Mouse (Mus musculus) neural tube, embryonic 11.5 days (tissue): Measurements from ENCODE around the gene Tmem189. TPM values are rescaled to one million over a fixed set of nuclear protein-coding genes. Genes with fewer than 3 reads are reported as not detected.
A peak's percentile ranks its signal among the peaks of the same experiment; 100 is the strongest.

ENCODE experiments used
- ATAC-seq: fragments of 200-750 bp; cut with Nextera tagmentation; 2 replicates; pipeline ENCODE4 v1.8.0; 2017; ENCODE audit warnings: moderate number of reproducible peaks, mild to moderate bottlenecking, moderate TSS enrichment, moderate library complexity; ENCODE audit not compliant: insufficient read depth, low FRiP score, low TSS enrichment
- DNase-seq: peaks from one replicate; pipeline ENCODE4 v3.0.0-alpha.2; 2015; ENCODE audit warnings: low spot score
- H3K27ac ChIP-seq: fragments of 300-500 bp; sonication (generic); 2 replicates; pipeline ENCODE4 v1.5.1; 2014; ENCODE audit warnings: low read depth, mild to moderate bottlenecking, low read length
- H3K27me3 ChIP-seq: fragments of 300-500 bp; sonication (generic); 2 replicates; pipeline ENCODE4 v1.6.1; 2014; ENCODE audit warnings: mild to moderate bottlenecking, low read length, mixed read lengths; ENCODE audit not compliant: control insufficient read depth, insufficient read depth
- H3K36me3 ChIP-seq: fragments of 300-500 bp; sonication (generic); 2 replicates; pipeline ENCODE4 v1.6.1; 2014; ENCODE audit warnings: mild to moderate bottlenecking, low read length, moderate library complexity, mixed read lengths; ENCODE audit not compliant: control insufficient read depth, insufficient read depth
- H3K4me1 ChIP-seq: fragments of 300-500 bp; sonication (generic); 2 replicates; pipeline ENCODE4 v1.6.1; 2014; ENCODE audit warnings: low read length, mixed read lengths; ENCODE audit not compliant: control insufficient read depth, insufficient read depth
- H3K4me2 ChIP-seq: fragments of 300-500 bp; sonication (generic); 2 replicates; pipeline ENCODE4 v1.6.1; 2014; ENCODE audit warnings: low read depth, mild to moderate bottlenecking, moderate library complexity
- H3K4me3 ChIP-seq: fragments of 300-500 bp; sonication (generic); 2 replicates; pipeline ENCODE4 v1.5.1; 2014; ENCODE audit warnings: low read depth, low read length
- H3K9ac ChIP-seq: fragments of 300-500 bp; sonication (generic); 2 replicates; pipeline ENCODE4 v1.6.1; 2014; ENCODE audit warnings: mild to moderate bottlenecking, low read length
- H3K9me3 ChIP-seq: fragments of 300-500 bp; sonication (generic); 2 replicates; pipeline ENCODE4 v1.6.1; 2016; ENCODE audit warnings: low read length; ENCODE audit not compliant: control insufficient read depth
- WGBS: fragments of 180-500 bp; shearing (Covaris S2); extraction: QIAGEN DNeasy Blood & Tissue Kit; methylation state at CpG from one replicate; pipeline ENCODE4 v1.1.7; 2014; 5-methylcytosine and 5-hydroxymethylcytosine counted together
- polyA plus RNA-seq: library from polyadenylated mRNA; unstranded; fragments of >200 nt; fragmentation: Nextera tagmentation; extraction: Ambion mirVana; gene quantifications from 2 replicates; pipeline ENCODE4 v1.2.1, GENCODE M21; 2014

The Tmem189 gene
- polyA plus RNA-seq, 1 experiment from 2014 or later: 40.4 TPM

- Histone ChIP-seq H3K4me2 (no peak overlapping the region), H3K36me3 (no peaks in the 10 kb centered on the region), H3K9me3 (no peaks in the 10 kb centered on the region), H3K4me1 (no peaks in the 10 kb centered on the region), H3K4me3 (no peak overlapping the region), H3K27ac (no peak overlapping the region), H3K9ac (no peak overlapping the region), H3K27me3 (0 out of 2 replicates have a peak, but pooled peaks cover 4% of the 10 kb centered on the region)
- ATAC-seq (no peak), DNase-seq (peak; percentile 47)
- 57% methylated on average over 5 of the region's 5 CpGs for WGBS
Observed at GRCm38 (mm10) chr2:167680657-167681056, 9.0 kb downstream of the Tmem189 start.

- Histone ChIP-seq H3K4me3 (no peak overlapping the region), H3K4me2 (no peak overlapping the region), H3K9me3 (no peaks in the 10 kb centered on the region), H3K4me1 (no peaks in the 10 kb centered on the region), H3K9ac (no peak overlapping the region), H3K27me3 (no peaks in the 10 kb centered on the region), H3K27ac (no peak overlapping the region), H3K36me3 (no peaks in the 10 kb centered on the region)
- DNase-seq: peak; percentile 86
- ATAC-seq: peak; percentile 84
- 1% methylated on average over 13 of the region's 13 CpGs for WGBS
Observed at GRCm38 (mm10) chr2:167679902-167680430, 9.7 kb downstream of the Tmem189 start.

- Histone ChIP-seq H3K27ac (no peak overlapping the region), H3K9me3 (no peaks in the 10 kb centered on the region), H3K4me2 (no peak overlapping the region), H3K36me3 (no peaks in the 10 kb centered on the region), H3K27me3 (no peaks in the 10 kb centered on the region), H3K9ac (no peak overlapping the region), H3K4me3 (no peak overlapping the region), H3K4me1 (no peaks in the 10 kb centered on the region)
- WGBS: 48% methylated on average over 5 of the region's 5 CpGs
- DNase-seq (no peak), ATAC-seq (no peak)
Observed at GRCm38 (mm10) chr2:167678600-167678999, 11.0 kb downstream of the Tmem189 start.

- no peak overlapping the region for H3K27ac ChIP-seq
- peak; percentile 46 for DNase-seq
- 41% methylated on average over 14 of the region's 14 CpGs for WGBS
Observed at GRCm38 (mm10) chr2:167675120-167675909, 14.3 kb downstream of the Tmem189 start.

GRCm38 (mm10) chr2:167672212-167672685 lies 17.4 kb downstream of the Tmem189 start:
- peak; percentile 51 for DNase-seq
- ATAC-seq: no peak; the same call in 1 of the 2 replicates
- Histone ChIP-seq H3K27me3 (no peaks in the 10 kb centered on the region), H3K4me1 (no peaks in the 10 kb centered on the region), H3K9me3 (no peaks in the 10 kb centered on the region), H3K9ac (no peak overlapping the region), H3K4me3 (no peak overlapping the region), H3K4me2 (no peak overlapping the region), H3K36me3 (no peaks in the 10 kb centered on the region), H3K27ac (0 out of 2 replicates have a peak overlapping the region, but pooled peaks have one; percentile 8)
- 27% methylated on average over 13 of the region's 13 CpGs for WGBS

More at GRCm38 (mm10) chr2:167675120-167675909, 14.3 kb downstream of the Tmem189 start:
- Histone ChIP-seq H3K9ac (no peak overlapping the region), H3K4me2 (no peak overlapping the region), H3K4me3 (no peak overlapping the region), H3K9me3 (no peaks in the 10 kb centered on the region), H3K27me3 (no peaks in the 10 kb centered on the region), H3K36me3 (no peaks in the 10 kb centered on the region), H3K4me1 (no peaks in the 10 kb centered on the region)
- no peak for ATAC-seq

GRCm38 (mm10) chr2:167671101-167671633 lies 18.5 kb downstream of the Tmem189 start:
- ATAC-seq (no peak), DNase-seq (no peak)
- no peak overlapping the region for H3K9ac ChIP-seq
- no peak overlapping the region for H3K4me2 ChIP-seq
- no peaks in the 10 kb centered on the region for H3K9me3 ChIP-seq
- H3K36me3 ChIP-seq: no peaks in the 10 kb centered on the region
- no peak overlapping the region for H3K27ac ChIP-seq
- H3K4me3 ChIP-seq: no peak overlapping the region
- WGBS: 87% methylated on average over 5 of the region's 5 CpGs
- no peaks in the 10 kb centered on the region for H3K4me1 ChIP-seq
- no peaks in the 10 kb centered on the region for H3K27me3 ChIP-seq

GRCm38 (mm10) chr2:167669398-167669797 lies 20.2 kb downstream of the Tmem189 start:
- H3K27ac ChIP-seq: no peak overlapping the region
- H3K27me3 ChIP-seq: no peaks in the 10 kb centered on the region
- no peak overlapping the region for H3K9ac ChIP-seq
- no peak overlapping the region for H3K4me2 ChIP-seq
- H3K36me3 ChIP-seq: no peaks in the 10 kb centered on the region
- no peak for ATAC-seq
- no peaks in the 10 kb centered on the region for H3K9me3 ChIP-seq
- no peaks in the 10 kb centered on the region for H3K4me1 ChIP-seq
- no peak for DNase-seq
- H3K4me3 ChIP-seq: no peak overlapping the region
- WGBS: 77% methylated on average over 4 of the region's 4 CpGs

GRCm38 (mm10) chr2:167668426-167668825 lies 21.2 kb downstream of the Tmem189 start:
- Histone ChIP-seq H3K9ac (no peak overlapping the region), H3K36me3 (no peaks in the 10 kb centered on the region), H3K27me3 (no peaks in the 10 kb centered on the region), H3K4me3 (no peak overlapping the region), H3K4me1 (no peaks in the 10 kb centered on the region), H3K27ac (no peak overlapping the region), H3K9me3 (no peaks in the 10 kb centered on the region), H3K4me2 (no peak overlapping the region)
- DNase-seq: no peak
- WGBS: 91% methylated on average over 5 of the region's 5 CpGs
- ATAC-seq: no peak
